Mouse (Mus musculus) midbrain, embryonic 12.5 days (tissue): ENCODE results near the gene Clk3. TPM values are rescaled to one million over a fixed set of nuclear protein-coding genes. Genes with fewer than 3 reads are reported as not detected.

Source experiments
- ATAC-seq: fragments of 200-750 bp; cut with Nextera tagmentation; 2 replicates; pipeline ENCODE4 v1.8.0; 2017; ENCODE audit warnings: low read depth, moderate TSS enrichment, moderate library complexity; ENCODE audit not compliant: low FRiP score
- H3K27ac ChIP-seq: fragments of 300-500 bp; sonication (generic); replicated peaks from 2 replicates; pipeline ENCODE4 v1.5.1; 2016; ENCODE audit warnings: mild to moderate bottlenecking
- H3K27me3 ChIP-seq: fragments of 300-500 bp; sonication (generic); 2 replicates; pipeline ENCODE4 v1.6.1; 2016; ENCODE audit warnings: mild to moderate bottlenecking
- H3K36me3 ChIP-seq: fragments of 300-500 bp; sonication (generic); 2 replicates; pipeline ENCODE4 v1.6.1; 2016
- H3K4me1 ChIP-seq: fragments of 300-500 bp; sonication (generic); 2 replicates; pipeline ENCODE4 v1.6.1; 2016
- H3K4me2 ChIP-seq: fragments of 300-500 bp; sonication (generic); replicated peaks from 2 replicates; pipeline ENCODE4 v1.6.1; 2016; ENCODE audit warnings: mild to moderate bottlenecking, moderate library complexity
- H3K4me3 ChIP-seq: fragments of 300-500 bp; sonication (generic); 2 replicates; pipeline ENCODE4 v1.5.1; 2016; ENCODE audit warnings: mild to moderate bottlenecking
- H3K9ac ChIP-seq: fragments of 300-500 bp; sonication (generic); replicated peaks from 2 replicates; pipeline ENCODE4 v1.6.1; 2016; ENCODE audit warnings: mild to moderate bottlenecking, moderate library complexity
- H3K9me3 ChIP-seq: fragments of 300-500 bp; sonication (generic); 2 replicates; pipeline ENCODE4 v1.6.1; 2016; ENCODE audit warnings: mild to moderate bottlenecking
- WGBS: fragments of 180-500 bp; shearing (Covaris S2); methylation state at CpG from one replicate; pipeline ENCODE4 v1.1.7; 2016; 5-methylcytosine and 5-hydroxymethylcytosine counted together
- polyA plus RNA-seq: library from polyadenylated mRNA; unstranded; fragments of >200 nt; fragmentation: Nextera tagmentation; extraction: Ambion mirVana; gene quantifications from 2 replicates; pipeline ENCODE4 v1.2.1, GENCODE M21; 2016

The Clk3 gene
- polyA plus RNA-seq, 1 experiment from 2014 or later, result 90.0 TPM

- H3K4me2 ChIP-seq, result no peak overlapping the region
- H3K4me1 ChIP-seq, result peaks cover 9% of the 10 kb centered on the region
- H3K27me3 ChIP-seq, result no peaks in the 10 kb centered on the region
- H3K36me3 ChIP-seq, result no peaks in the 10 kb centered on the region
- no peaks in the 10 kb centered on the region for H3K9me3 ChIP-seq
- H3K4me3 ChIP-seq, result no peak overlapping the region
- H3K27ac ChIP-seq, result no peak overlapping the region
- 71% methylated on average over 2 of the region's 2 CpGs for WGBS
- no peak for ATAC-seq
- H3K9ac ChIP-seq, result no peak overlapping the region
Observed at GRCm38 (mm10) chr9:57769539-57770069, 3.9 kb upstream of the Clk3 start.

- Histone ChIP-seq H3K4me2 (no peak overlapping the region), H3K27me3 (no peaks in the 10 kb centered on the region), H3K9ac (no peak overlapping the region), H3K9me3 (no peaks in the 10 kb centered on the region), H3K36me3 (no peaks in the 10 kb centered on the region), H3K27ac (no peak overlapping the region), H3K4me3 (no peak overlapping the region), H3K4me1 (peaks cover 29% of the 10 kb centered on the region)
- ATAC-seq, result no peak
- 92% methylated on average over 4 of the region's 4 CpGs for whole genome bisulfite sequencing
Observed at GRCm38 (mm10) chr9:57767231-57767630, 1.6 kb upstream of the Clk3 start.

DNA sequence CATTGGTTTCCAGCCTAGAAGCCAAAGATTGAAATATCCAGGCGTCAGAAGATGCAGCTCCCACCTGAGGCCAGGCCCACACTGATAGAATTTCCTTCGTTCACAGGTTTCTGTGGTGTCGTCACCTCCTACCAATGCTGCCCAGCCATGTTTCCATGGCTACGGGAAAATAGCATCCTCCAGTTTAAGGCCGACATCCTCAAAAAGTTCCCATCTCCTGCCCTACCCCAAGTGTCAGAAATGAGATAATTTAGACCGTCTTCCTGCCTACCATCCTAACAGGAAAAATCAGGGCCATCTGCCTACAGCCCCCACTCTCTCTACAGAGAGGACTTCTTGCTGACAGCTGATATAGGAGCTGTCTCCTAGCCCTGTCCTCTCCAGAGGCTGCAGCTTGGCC lies 771 bp upstream of the Clk3 start:
- no peak for ATAC-seq
- H3K36me3 ChIP-seq, result no peaks in the 10 kb centered on the region

GRCm38 (mm10) chr9:57764974-57765363 lies 691 bp downstream of the Clk3 start:
- Histone ChIP-seq H3K4me2 (peak overlapping the region; percentile 99), H3K36me3 (peaks cover 14% of the 10 kb centered on the region), H3K27me3 (no peaks in the 10 kb centered on the region), H3K27ac (peak overlapping the region; percentile 99), H3K9ac (peak overlapping the region; percentile 98), H3K9me3 (no peaks in the 10 kb centered on the region), H3K4me1 (peaks cover 32% of the 10 kb centered on the region), H3K4me3 (peak overlapping the region; percentile 93)
- under 1% methylated on average over 45 of the region's 45 CpGs for WGBS
- peak; percentile 93 for ATAC-seq

More for the DNA sequence above, 771 bp upstream of the Clk3 start:
- Histone ChIP-seq H3K27me3 (no peaks in the 10 kb centered on the region), H3K4me1 (peaks cover 32% of the 10 kb centered on the region), H3K4me3 (peak overlapping the region; percentile 93), H3K9ac (peak overlapping the region; percentile 98), H3K9me3 (no peaks in the 10 kb centered on the region), H3K27ac (peak overlapping the region; percentile 99), H3K4me2 (peak overlapping the region; percentile 99)
- 30% methylated on average over 6 of the region's 6 CpGs for whole genome bisulfite sequencing

DNA sequence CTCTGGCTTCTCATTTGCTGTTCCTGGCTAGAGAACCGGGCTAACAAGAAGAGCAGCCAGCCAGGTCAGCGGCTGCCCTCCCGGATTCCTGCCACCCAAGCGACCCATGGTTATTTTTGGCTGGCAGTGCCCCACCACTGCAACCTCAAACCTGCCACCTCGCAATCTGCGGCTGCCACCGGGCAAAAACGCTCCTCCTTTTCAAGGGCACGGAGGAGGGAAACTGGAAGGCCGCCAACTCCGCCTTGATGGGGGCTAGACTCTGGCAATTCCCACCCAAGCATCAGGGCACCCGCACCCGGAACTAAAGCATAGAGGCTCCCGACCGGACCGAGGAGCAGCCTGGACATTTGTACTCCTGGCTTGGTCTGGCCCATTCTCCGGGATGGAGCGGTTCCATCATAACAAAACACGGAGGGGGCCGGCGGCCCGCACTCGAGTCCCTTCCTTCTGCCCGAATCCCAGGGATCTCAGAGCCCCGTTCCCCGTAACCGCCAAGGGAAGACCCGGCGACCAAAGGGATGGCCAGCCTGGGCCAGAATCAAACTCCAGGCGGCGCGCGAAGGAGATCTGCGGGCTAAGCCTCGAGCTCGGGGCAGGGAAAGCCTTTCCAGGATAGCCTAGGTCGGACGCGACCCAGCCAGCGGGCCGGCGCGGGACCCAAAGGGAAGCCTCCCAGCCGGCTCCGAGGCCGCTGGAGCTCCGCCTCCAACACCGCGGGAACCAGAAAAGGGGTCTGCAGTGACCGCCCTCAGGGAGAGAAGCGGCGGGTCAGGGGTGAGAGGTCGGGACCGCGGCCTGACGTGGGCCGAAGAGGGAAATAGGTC lies 1.3 kb downstream of the Clk3 start:
- Histone ChIP-seq H3K4me2 (peak overlapping the region; percentile 99), H3K4me3 (peak overlapping the region; percentile 93), H3K27me3 (no peaks in the 10 kb centered on the region), H3K27ac (peak overlapping the region; percentile 99), H3K4me1 (peaks cover 32% of the 10 kb centered on the region), H3K36me3 (peaks cover 20% of the 10 kb centered on the region), H3K9me3 (no peaks in the 10 kb centered on the region), H3K9ac (peak overlapping the region; percentile 98)
- under 1% methylated on average over 57 of the region's 57 CpGs for WGBS
- peak; percentile 69 for ATAC-seq

- peaks cover 38% of the 10 kb centered on the region for H3K36me3 ChIP-seq
- ATAC-seq, result no peak
- H3K9me3 ChIP-seq, result no peaks in the 10 kb centered on the region
- peak overlapping the region; percentile 99 for H3K4me2 ChIP-seq
- peaks cover 32% of the 10 kb centered on the region for H3K4me1 ChIP-seq
- H3K4me3 ChIP-seq, result 0 out of 2 replicates have a peak overlapping the region, but pooled peaks have one; percentile 93
- H3K27ac ChIP-seq, result no peak overlapping the region
- 70% methylated on average over 6 of the region's 6 CpGs for WGBS
- H3K27me3 ChIP-seq, result no peaks in the 10 kb centered on the region
- H3K9ac ChIP-seq, result peak overlapping the region; percentile 4; the same call in 1 of the 2 replicates
Observed at GRCm38 (mm10) chr9:57762563-57762991, 3.1 kb downstream of the Clk3 start.

DNA sequence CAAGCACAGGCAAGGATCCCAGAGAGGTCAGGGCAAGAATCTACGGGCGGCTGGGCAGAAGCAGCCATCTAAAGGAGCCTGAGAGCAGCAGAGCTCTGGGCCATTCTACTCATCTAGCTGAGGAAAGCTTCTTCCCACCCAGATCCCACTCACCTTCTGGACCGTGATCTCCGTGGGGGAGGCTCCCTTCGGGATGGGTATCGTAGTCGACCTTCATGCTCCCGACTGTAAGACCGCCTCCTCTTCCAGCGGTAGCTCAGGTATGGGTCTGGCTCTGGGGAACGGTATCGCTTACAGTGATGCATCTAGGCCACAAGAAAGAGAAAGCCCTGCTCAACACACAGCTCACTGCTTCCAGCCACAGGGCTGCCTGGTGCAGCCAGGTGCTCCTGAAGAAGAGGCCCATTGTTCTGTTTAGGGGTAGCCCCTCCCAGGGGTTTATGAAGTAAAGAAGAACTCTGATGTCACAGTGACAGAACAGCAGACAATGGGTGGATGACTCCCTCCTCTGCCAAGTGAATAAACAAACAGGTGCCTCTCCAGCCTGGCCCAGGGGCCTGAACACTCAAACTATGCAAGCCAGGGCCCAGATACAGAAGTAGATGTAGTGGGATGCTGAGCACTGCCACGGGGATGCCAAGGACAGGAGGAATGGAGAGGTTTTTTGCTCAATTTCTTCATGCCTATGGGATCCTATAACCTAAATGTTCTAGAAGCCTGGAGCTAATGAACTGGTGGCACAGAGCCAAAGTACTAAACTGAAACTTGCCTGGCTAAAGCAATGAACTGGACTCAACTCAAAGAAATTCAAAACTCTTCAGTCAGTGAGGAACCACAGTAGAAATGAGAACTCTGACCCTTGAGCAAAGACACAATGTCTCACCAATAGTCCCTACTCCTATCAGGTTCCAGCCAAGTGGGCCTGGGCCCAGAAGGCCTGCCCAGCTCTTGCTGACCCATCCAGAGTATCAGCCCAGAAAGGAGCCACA lies 3.8 kb downstream of the Clk3 start:
- Histone ChIP-seq H3K4me2 (no peak overlapping the region), H3K4me1 (peaks cover 32% of the 10 kb centered on the region), H3K9me3 (no peaks in the 10 kb centered on the region), H3K27me3 (no peaks in the 10 kb centered on the region), H3K4me3 (0 out of 2 replicates have a peak overlapping the region, but pooled peaks have one; percentile 3), H3K36me3 (peaks cover 45% of the 10 kb centered on the region), H3K9ac (peak overlapping the region; percentile 4; the same call in 1 of the 2 replicates), H3K27ac (no peak overlapping the region)
- no peak for ATAC-seq
- WGBS, result 97% methylated on average over 13 of the region's 13 CpGs

GRCm38 (mm10) chr9:57760416-57761146 lies 5.1 kb downstream of the Clk3 start:
- H3K36me3 ChIP-seq, result peaks cover 54% of the 10 kb centered on the region
- H3K4me3 ChIP-seq, result no peak overlapping the region
- H3K27ac ChIP-seq, result no peak overlapping the region
- no peak overlapping the region for H3K4me2 ChIP-seq
- H3K27me3 ChIP-seq, result no peaks in the 10 kb centered on the region
- no peak for ATAC-seq
- H3K9me3 ChIP-seq, result no peaks in the 10 kb centered on the region
- peaks cover 24% of the 10 kb centered on the region for H3K4me1 ChIP-seq
- no peak overlapping the region for H3K9ac ChIP-seq
- 96% methylated on average over 24 of the region's 24 CpGs for WGBS

DNA sequence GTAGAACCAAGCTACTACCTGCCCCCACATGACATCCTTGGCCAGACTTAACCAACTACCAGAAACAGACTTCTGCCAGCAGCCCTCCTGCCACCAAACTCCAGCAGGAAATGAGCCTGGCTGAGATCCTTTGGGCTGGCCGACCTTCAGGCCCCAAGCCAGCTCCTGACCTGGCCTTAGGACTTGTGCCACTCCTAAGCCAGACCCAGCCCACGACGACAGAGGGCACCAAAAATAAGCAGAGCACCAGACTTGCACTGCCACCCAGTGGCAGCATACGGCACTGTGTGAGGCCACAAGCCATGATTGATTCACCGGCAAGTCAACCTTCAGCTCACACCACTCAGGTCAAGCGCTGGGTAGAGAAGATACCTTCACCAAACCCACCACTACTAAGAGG lies 6.4 kb downstream of the Clk3 start:
- no peaks in the 10 kb centered on the region for H3K9me3 ChIP-seq
- ATAC-seq, result no peak
- H3K4me1 ChIP-seq, result peaks cover 24% of the 10 kb centered on the region
- H3K9ac ChIP-seq, result no peak overlapping the region
- H3K4me3 ChIP-seq, result no peak overlapping the region
- no peak overlapping the region for H3K27ac ChIP-seq
- no peaks in the 10 kb centered on the region for H3K27me3 ChIP-seq
- H3K36me3 ChIP-seq, result peaks cover 67% of the 10 kb centered on the region
- 40% methylated on average over 6 of the region's 6 CpGs for WGBS
- no peak overlapping the region for H3K4me2 ChIP-seq

GRCm38 (mm10) chr9:57758528-57758927 lies 7.1 kb downstream of the Clk3 start:
- no peak for ATAC-seq
- no peak overlapping the region for H3K4me3 ChIP-seq
- no peaks in the 10 kb centered on the region for H3K27me3 ChIP-seq
- H3K36me3 ChIP-seq, result peaks cover 74% of the 10 kb centered on the region
- no peak overlapping the region for H3K4me2 ChIP-seq
- no peak overlapping the region for H3K27ac ChIP-seq
- no peaks in the 10 kb centered on the region for H3K9me3 ChIP-seq
- peaks cover 17% of the 10 kb centered on the region for H3K4me1 ChIP-seq
- WGBS, result 93% methylated on average over 22 of the region's 22 CpGs
- no peak overlapping the region for H3K9ac ChIP-seq

- H3K4me3 ChIP-seq, result no peak overlapping the region
- peaks cover 84% of the 10 kb centered on the region for H3K36me3 ChIP-seq
- no peaks in the 10 kb centered on the region for H3K27me3 ChIP-seq
- WGBS, result 93% methylated on average over 3 of the region's 3 CpGs
- no peak overlapping the region for H3K4me2 ChIP-seq
- ATAC-seq, result no peak
- H3K27ac ChIP-seq, result no peak overlapping the region
- no peaks in the 10 kb centered on the region for H3K9me3 ChIP-seq
- peaks cover 7% of the 10 kb centered on the region for H3K4me1 ChIP-seq
- no peak overlapping the region for H3K9ac ChIP-seq
Observed at GRCm38 (mm10) chr9:57757578-57757977, 8.1 kb downstream of the Clk3 start.
